Mouse (Mus musculus) hindbrain, embryonic 14.5 days (tissue): ENCODE measurements around the gene Atp6ap2. TPM values are rescaled to one million over a fixed set of nuclear protein-coding genes. Genes with fewer than 3 reads are reported as not detected.
"Not testable (repeated sequence)": the region's sequence is repeated elsewhere in the genome, so short reads cannot be mapped to it uniquely, and the experiment has no call there.

Source experiments
- ATAC-seq: fragments of 200-750 bp; cut with Nextera tagmentation; 2 replicates; pipeline ENCODE4 v1.8.0; 2017; ENCODE audit warnings: moderate number of reproducible peaks, mild to moderate bottlenecking, moderate TSS enrichment, moderate library complexity; ENCODE audit not compliant: low FRiP score
- DNase-seq: peaks from one replicate; pipeline ENCODE4 v3.0.0-alpha.2; 2015; ENCODE audit warnings: low spot score
- H3K27ac ChIP-seq: fragments of 300-500 bp; sonication (generic); 2 replicates; pipeline ENCODE4 v1.5.1; 2014; ENCODE audit warnings: mild to moderate bottlenecking, moderate library complexity
- H3K27me3 ChIP-seq: fragments of 300-500 bp; sonication (generic); 2 replicates; pipeline ENCODE4 v1.6.1; 2014; ENCODE audit warnings: mild to moderate bottlenecking, low read length, mixed read lengths; ENCODE audit not compliant: control insufficient read depth, insufficient read depth
- H3K36me3 ChIP-seq: fragments of 300-500 bp; sonication (generic); replicated peaks from 2 replicates; pipeline ENCODE4 v1.6.1; 2014; ENCODE audit not compliant: control insufficient read depth, insufficient read depth
- H3K4me1 ChIP-seq: fragments of 300-500 bp; sonication (generic); replicated peaks from 2 replicates; pipeline ENCODE4 v1.6.1; 2014; ENCODE audit warnings: antibody characterized with exemption, low read length, mixed read lengths; ENCODE audit not compliant: control insufficient read depth, insufficient read depth
- H3K4me2 ChIP-seq: fragments of 300-500 bp; sonication (generic); replicated peaks from 2 replicates; pipeline ENCODE4 v1.6.1; 2014; ENCODE audit warnings: mild to moderate bottlenecking, moderate library complexity
- H3K4me3 ChIP-seq: fragments of 300-500 bp; sonication (generic); replicated peaks from 2 replicates; pipeline ENCODE4 v1.5.1; 2014; ENCODE audit warnings: mild to moderate bottlenecking, low read length
- H3K9ac ChIP-seq: fragments of 300-500 bp; sonication (generic); 2 replicates; pipeline ENCODE4 v1.6.1; 2014
- H3K9me3 ChIP-seq: fragments of 300-500 bp; sonication (generic); 2 replicates; pipeline ENCODE4 v1.6.1; 2016; ENCODE audit warnings: low read length; ENCODE audit not compliant: control insufficient read depth
- WGBS: fragments of 180-500 bp; shearing (Covaris S2); extraction: QIAGEN DNeasy Blood & Tissue Kit; methylation state at CpG from one replicate; pipeline ENCODE4 v1.1.7; 2014; 5-methylcytosine and 5-hydroxymethylcytosine counted together
- polyA plus RNA-seq: library from polyadenylated mRNA; unstranded; fragments of >200 nt; fragmentation: Nextera tagmentation; extraction: Ambion mirVana; gene quantifications from 2 replicates; pipeline ENCODE4 v1.2.1, GENCODE M21; 2014

Gene Atp6ap2
- polyA plus RNA-seq, 1 experiment from 2014 or later: 218 TPM

GRCm38 (mm10) chrX:12592011-12592410 is 4.4 kb downstream of the Atp6ap2 start:
- no peak for DNase-seq
- H3K4me3 ChIP-seq: no peak overlapping the region
- no peaks in the 10 kb centered on the region for H3K27me3 ChIP-seq
- ATAC-seq: no peak
- H3K27ac ChIP-seq: no peak overlapping the region
- H3K4me2 ChIP-seq: no peak overlapping the region
- H3K9ac ChIP-seq: no peak overlapping the region
- 71% methylated on average over 5 of the region's 5 CpGs for WGBS
- no peaks in the 10 kb centered on the region for H3K9me3 ChIP-seq
- peaks cover 5% of the 10 kb centered on the region; the same call in 1 of the 2 replicates for H3K36me3 ChIP-seq
- 0 out of 2 replicates have a peak, but pooled peaks cover 4% of the 10 kb centered on the region for H3K4me1 ChIP-seq

- H3K4me1 ChIP-seq: no peaks in the 10 kb centered on the region
- H3K4me2 ChIP-seq: no peak overlapping the region
- H3K27ac ChIP-seq: no peak overlapping the region
- ATAC-seq (no peak), DNase-seq (no peak)
- no peak overlapping the region for H3K9ac ChIP-seq
- peaks cover 11% of the 10 kb centered on the region for H3K36me3 ChIP-seq
- no peaks in the 10 kb centered on the region for H3K9me3 ChIP-seq
- WGBS: 78% methylated on average over 5 of the region's 5 CpGs
- H3K4me3 ChIP-seq: no peak overlapping the region
- H3K27me3 ChIP-seq: no peaks in the 10 kb centered on the region
Measured at GRCm38 (mm10) chrX:12593824-12594223, 6.2 kb downstream of the Atp6ap2 start.

GRCm38 (mm10) chrX:12610541-12610940 is 22.9 kb downstream of the Atp6ap2 start:
- peaks cover 54% of the 10 kb centered on the region for H3K36me3 ChIP-seq
- not testable (repeated sequence) for H3K27ac ChIP-seq

GRCm38 (mm10) chrX:12611211-12611610 is 23.6 kb downstream of the Atp6ap2 start:
- WGBS: 88% methylated on average over 2 of the region's 2 CpGs
- H3K9ac ChIP-seq: no peak overlapping the region
- no peaks in the 10 kb centered on the region for H3K4me1 ChIP-seq
- H3K27ac ChIP-seq: no peak overlapping the region
- no peak overlapping the region for H3K4me3 ChIP-seq
- H3K4me2 ChIP-seq: no peak overlapping the region
- DNase-seq (no peak), ATAC-seq (no peak)
- H3K9me3 ChIP-seq: no peaks in the 10 kb centered on the region
- peaks cover 55% of the 10 kb centered on the region for H3K36me3 ChIP-seq
- H3K27me3 ChIP-seq: no peaks in the 10 kb centered on the region

More at GRCm38 (mm10) chrX:12610541-12610940, 22.9 kb downstream of the Atp6ap2 start:
- H3K4me2 ChIP-seq, H3K4me3 ChIP-seq, ATAC-seq, H3K9me3 ChIP-seq, DNase-seq, H3K4me1 ChIP-seq, H3K27me3 ChIP-seq, H3K9ac ChIP-seq: not testable (repeated sequence)

DNA sequence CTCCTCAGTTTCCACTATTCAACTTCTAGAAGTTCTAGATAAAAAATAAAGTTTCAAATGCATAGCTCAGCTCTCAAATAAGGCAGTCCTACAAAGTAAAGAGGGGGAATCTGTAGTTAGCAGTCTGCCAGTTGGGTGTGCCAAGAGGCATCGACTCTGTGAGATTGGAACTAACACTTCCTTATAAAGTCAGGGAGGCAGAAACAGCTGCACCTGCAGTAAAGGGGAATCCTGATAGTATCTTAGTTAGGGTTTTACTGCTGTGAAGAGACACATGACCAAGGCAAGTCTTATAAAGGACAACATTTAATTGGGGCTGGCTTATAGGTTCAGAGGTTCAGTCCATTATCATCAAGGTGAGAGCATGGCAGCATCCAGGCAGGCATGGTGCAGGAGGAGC is 24.8 kb downstream of the Atp6ap2 start:
- not testable (repeated sequence) for H3K9me3 ChIP-seq, DNase-seq, H3K9ac ChIP-seq, H3K27ac ChIP-seq, ATAC-seq, H3K4me3 ChIP-seq, H3K27me3 ChIP-seq, H3K4me1 ChIP-seq, H3K4me2 ChIP-seq
- 82% methylated on average over 1 of the region's 1 CpGs for WGBS
- H3K36me3 ChIP-seq: peaks cover 47% of the 10 kb centered on the region

DNA sequence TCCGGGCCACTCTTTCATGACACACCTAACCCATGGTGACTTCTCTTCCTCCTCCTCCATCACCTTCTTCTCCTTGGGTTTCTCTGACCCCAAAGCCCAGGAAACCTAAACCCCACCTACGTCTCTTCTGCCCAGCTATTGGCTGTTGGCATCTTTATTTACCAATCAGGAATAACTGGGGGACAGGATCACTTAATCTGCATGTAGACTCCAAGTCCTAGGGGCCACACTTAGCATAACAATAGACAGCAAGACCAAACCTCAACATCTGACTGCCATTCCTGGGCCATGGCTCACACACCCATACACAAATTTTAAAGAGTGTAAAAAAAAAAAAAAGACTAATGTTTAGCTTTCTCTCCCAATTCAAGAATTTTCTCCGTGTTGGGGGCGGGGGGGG is 37.5 kb downstream of the Atp6ap2 start:
- DNase-seq (no peak), ATAC-seq (no peak)
- Histone ChIP-seq H3K4me1 (no peaks in the 10 kb centered on the region), H3K9me3 (no peaks in the 10 kb centered on the region), H3K4me3 (no peak overlapping the region), H3K27me3 (no peaks in the 10 kb centered on the region), H3K4me2 (no peak overlapping the region), H3K36me3 (no peaks in the 10 kb centered on the region), H3K27ac (no peak overlapping the region), H3K9ac (no peak overlapping the region)
- 90% methylated on average over 2 of the region's 4 CpGs for WGBS

GRCm38 (mm10) chrX:12644976-12645375 is 57.4 kb downstream of the Atp6ap2 start:
- ATAC-seq (no peak), DNase-seq (no peak)
- Histone ChIP-seq H3K9me3 (no peaks in the 10 kb centered on the region), H3K27me3 (no peaks in the 10 kb centered on the region), H3K4me2 (no peak overlapping the region), H3K27ac (0 out of 2 replicates have a peak overlapping the region, but pooled peaks have one; percentile 21), H3K9ac (no peak overlapping the region), H3K36me3 (peaks cover 2% of the 10 kb centered on the region; the same call in 1 of the 2 replicates), H3K4me1 (no peaks in the 10 kb centered on the region), H3K4me3 (no peak overlapping the region)
- 44% methylated on average over 2 of the region's 2 CpGs for WGBS

DNA sequence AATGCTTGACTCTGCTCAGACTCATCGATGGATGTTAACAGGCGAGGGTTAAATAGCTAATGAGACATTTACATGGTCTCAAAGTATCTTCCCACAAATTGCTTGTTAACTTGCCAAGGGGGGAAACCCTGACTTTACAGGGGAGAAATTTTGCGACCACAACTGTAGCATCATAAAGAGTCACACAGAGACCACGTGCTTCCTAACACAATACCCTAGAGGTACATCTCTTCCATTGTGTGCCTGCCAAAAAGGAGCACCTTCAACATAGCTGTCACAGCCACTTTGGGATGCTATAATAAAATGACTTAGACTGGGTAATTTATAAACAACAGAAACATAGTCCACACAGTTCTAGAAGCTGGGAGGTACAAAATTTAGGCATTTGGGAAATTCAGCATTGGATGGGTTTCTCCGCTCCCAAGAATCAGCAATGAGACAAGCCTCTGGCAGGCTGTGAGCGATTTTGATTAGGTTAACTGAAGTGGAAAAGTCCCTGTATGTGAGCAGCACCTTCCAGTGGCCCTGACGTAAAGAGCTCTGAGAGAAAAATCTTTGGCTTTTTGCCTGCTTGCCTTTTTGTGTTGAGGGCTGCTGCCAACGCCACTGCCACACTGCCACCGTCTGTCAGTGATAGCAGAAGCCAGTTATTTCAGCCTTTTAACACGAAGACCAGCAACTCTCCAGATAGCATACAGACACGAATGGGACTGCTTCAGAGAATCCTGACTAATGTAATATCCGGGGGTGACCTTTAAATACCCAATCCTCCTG is 58.1 kb downstream of the Atp6ap2 start:
- no peak overlapping the region for H3K4me2 ChIP-seq
- DNase-seq (peak; percentile 71), ATAC-seq (peak; percentile 69; the same call in 1 of the 2 replicates)
- peak overlapping the region; percentile 17; the same call in 1 of the 2 replicates for H3K27ac ChIP-seq
- H3K36me3 ChIP-seq: peaks cover 4% of the 10 kb centered on the region; the same call in 1 of the 2 replicates
- H3K9ac ChIP-seq: no peak overlapping the region
- H3K9me3 ChIP-seq: no peaks in the 10 kb centered on the region
- no peak overlapping the region for H3K4me3 ChIP-seq
- 47% methylated on average over 12 of the region's 12 CpGs for WGBS
- no peaks in the 10 kb centered on the region for H3K27me3 ChIP-seq
- no peaks in the 10 kb centered on the region for H3K4me1 ChIP-seq

GRCm38 (mm10) chrX:12651906-12652305 is 64.3 kb downstream of the Atp6ap2 start:
- H3K36me3 ChIP-seq: peaks cover 14% of the 10 kb centered on the region; the same call in 1 of the 2 replicates
- no peaks in the 10 kb centered on the region for H3K4me1 ChIP-seq
- H3K27ac ChIP-seq: no peak overlapping the region
- ATAC-seq (no peak), DNase-seq (no peak)
- H3K27me3 ChIP-seq: no peaks in the 10 kb centered on the region
- 90% methylated on average over 16 of the region's 16 CpGs for WGBS
- H3K9me3 ChIP-seq: no peaks in the 10 kb centered on the region
- no peak overlapping the region for H3K9ac ChIP-seq
- no peak overlapping the region for H3K4me2 ChIP-seq
- no peak overlapping the region for H3K4me3 ChIP-seq
